44 mouse cellular contexts compared by ENCODE assay signal in the genomic region with DNA sequence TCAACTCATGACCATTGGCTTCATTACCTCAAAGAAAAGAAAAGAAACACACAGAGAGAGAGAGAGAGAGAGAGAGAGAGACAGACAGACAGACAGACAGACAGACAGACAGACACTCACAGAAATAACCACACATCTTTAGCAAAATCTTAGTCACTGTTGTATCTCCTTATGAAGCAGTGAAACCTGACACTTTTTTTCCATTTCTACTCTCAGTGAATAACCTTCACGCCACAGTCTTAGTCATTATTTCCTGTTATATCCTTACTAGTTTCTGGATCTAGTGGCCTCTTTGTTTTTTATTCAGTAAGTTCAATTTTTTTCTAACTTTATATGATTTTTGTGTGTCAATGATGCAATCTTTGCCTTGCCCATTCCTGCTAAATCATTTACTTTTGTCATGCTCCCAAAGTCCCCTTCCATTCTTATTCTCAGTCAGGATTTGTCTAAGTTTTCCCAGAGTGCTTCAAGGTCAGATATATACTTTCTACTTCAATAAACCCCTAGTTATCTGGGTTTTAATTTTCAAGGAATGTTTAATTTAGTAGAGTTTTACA. TPM values are rescaled to one million over a fixed set of nuclear protein-coding genes. Genes with fewer than 3 reads are reported as not detected.
"Had no signal": no experiment of that assay in that cellular context is flagged by ENCODE, and none has a peak within 500 bp of the region (broad histone marks: within the 10 kb centered on the region; RNA-seq: fewer than 3 reads in every experiment).

No protein-coding gene starts in this region.

- DNase-seq: gastrocnemius, postnatal 14 days; gastrocnemius, postnatal 36 days; heart, adult 18-20 months; heart, postnatal 10 days; heart, postnatal 4 days; kidney, adult 11 months; kidney, adult 2 months; kidney, adult 9 months; kidney, postnatal 14 days; kidney, postnatal 36 days; layer of hippocampus, adult 9-11 months; layer of hippocampus, postnatal 36 days; left cerebral cortex, postnatal 4 days had no signal

- H3K9me3 ChIP-seq: heart, embryonic 10.5 days; heart, embryonic 12.5 days; hindbrain, embryonic 10.5 days; hindbrain, embryonic 12.5 days; intestine, embryonic 15.5 days; kidney, embryonic 15.5 days; limb, embryonic 13.5 days; limb, embryonic 15.5 days; liver, embryonic 12.5 days had no signal

- H3K4me2 ChIP-seq: heart, embryonic 12.5 days; hindbrain, embryonic 12.5 days; hindbrain, embryonic 14.5 days; intestine, embryonic 15.5 days; kidney, embryonic 15.5 days; limb, embryonic 13.5 days; limb, embryonic 15.5 days; liver, embryonic 12.5 days had no signal

- H3K27ac ChIP-seq: heart, embryonic 10.5 days; hindbrain, embryonic 10.5 days; hindbrain, embryonic 12.5 days; hindbrain, embryonic 14.5 days; intestine, embryonic 15.5 days; kidney, embryonic 15.5 days; kidney, postnatal 0 days; limb, embryonic 13.5 days; limb, embryonic 15.5 days; liver, embryonic 12.5 days; liver, embryonic 14.5 days had no signal

- H3K9ac ChIP-seq: heart, embryonic 12.5 days; hindbrain, embryonic 12.5 days; hindbrain, embryonic 14.5 days; intestine, embryonic 15.5 days; kidney, embryonic 15.5 days; limb, embryonic 13.5 days; limb, embryonic 15.5 days; liver, embryonic 12.5 days; liver, embryonic 14.5 days had no signal

- H3K4me1 ChIP-seq: heart, embryonic 10.5 days; heart, embryonic 12.5 days; hindbrain, embryonic 10.5 days; hindbrain, embryonic 12.5 days; intestine, embryonic 15.5 days; kidney, embryonic 15.5 days; limb, embryonic 13.5 days; limb, embryonic 15.5 days; liver, embryonic 12.5 days had no signal

- H3K36me3 ChIP-seq: heart, embryonic 10.5 days; heart, embryonic 12.5 days; hindbrain, embryonic 10.5 days; hindbrain, embryonic 12.5 days; intestine, embryonic 15.5 days; kidney, embryonic 15.5 days; limb, embryonic 13.5 days; limb, embryonic 15.5 days; liver, embryonic 12.5 days had no signal

- H3K27me3 ChIP-seq: heart, embryonic 12.5 days; hindbrain, embryonic 12.5 days; intestine, embryonic 15.5 days; kidney, embryonic 15.5 days; limb, embryonic 13.5 days; limb, embryonic 15.5 days; liver, embryonic 12.5 days had no signal

- H3K4me3 ChIP-seq: heart, embryonic 10.5 days; heart, embryonic 12.5 days; hindbrain, embryonic 10.5 days; hindbrain, embryonic 12.5 days; intestine, embryonic 15.5 days; kidney, embryonic 15.5 days; limb, embryonic 13.5 days; limb, embryonic 15.5 days; liver, embryonic 12.5 days had no signal

RNA-seq across cellular contexts. Expression of gene Usp17lb, which starts 1.4 kb away (rescaled TPM):
- total RNA-seq: gastrocnemius, adult 18-20 months; gastrocnemius, adult 8-10 months; gastrocnemius, postnatal 14 days; gastrocnemius, postnatal 36 days; heart, adult 18-20 months; heart, adult 8-10 months; heart, postnatal 10 days; heart, postnatal 25 days; heart, postnatal 4 days; layer of hippocampus, adult 18-20 months; layer of hippocampus, adult 8-10 months; layer of hippocampus, postnatal 14 days; layer of hippocampus, postnatal 36 days; left cerebral cortex, adult 18-20 months; left cerebral cortex, adult 8-10 months; left cerebral cortex, postnatal 10 days; left cerebral cortex, postnatal 25 days; left cerebral cortex, postnatal 4 days; liver, adult 2 months had no signal
- polyA plus RNA-seq: heart, embryonic 10.5 days; heart, embryonic 12.5 days; heart, embryonic 14.5 days; heart, embryonic 16.5 days; hindbrain, embryonic 10.5 days; hindbrain, embryonic 12.5 days; hindbrain, embryonic 14.5 days; hindbrain, embryonic 16.5 days; inflammation-experienced regulatory T-cells, adult 6 months; intestine, embryonic 15.5 days; kidney, adult 2 months; kidney, embryonic 15.5 days; kidney, postnatal 0 days; large intestine, adult 2 months; limb, embryonic 11.5 days; limb, embryonic 13.5 days; limb, embryonic 15.5 days; liver, adult 2 months; liver, embryonic 12.5 days; liver, embryonic 14.5 days had no signal

RNA-seq across cellular contexts. Expression of gene Usp17la, which starts 13.0 kb away (rescaled TPM):
- total RNA-seq: gastrocnemius, adult 18-20 months; gastrocnemius, adult 8-10 months; gastrocnemius, postnatal 14 days; gastrocnemius, postnatal 36 days; heart, adult 18-20 months; heart, adult 8-10 months; heart, postnatal 10 days; heart, postnatal 25 days; heart, postnatal 4 days; layer of hippocampus, adult 18-20 months; layer of hippocampus, adult 8-10 months; layer of hippocampus, postnatal 14 days; layer of hippocampus, postnatal 36 days; left cerebral cortex, adult 18-20 months; left cerebral cortex, adult 8-10 months; left cerebral cortex, postnatal 10 days; left cerebral cortex, postnatal 25 days; left cerebral cortex, postnatal 4 days; liver, adult 2 months had no signal
- polyA plus RNA-seq: gonadal fat pad, adult 2 months; heart, embryonic 10.5 days; heart, embryonic 12.5 days; heart, embryonic 14.5 days; heart, embryonic 16.5 days; hindbrain, embryonic 10.5 days; hindbrain, embryonic 12.5 days; hindbrain, embryonic 14.5 days; hindbrain, embryonic 16.5 days; inflammation-experienced regulatory T-cells, adult 6 months; intestine, embryonic 15.5 days; kidney, adult 2 months; kidney, embryonic 15.5 days; kidney, postnatal 0 days; large intestine, adult 2 months; limb, embryonic 11.5 days; limb, embryonic 13.5 days; limb, embryonic 15.5 days; liver, adult 2 months; liver, embryonic 12.5 days; liver, embryonic 14.5 days had no signal

RNA-seq across cellular contexts. Expression of gene Olfr665, which starts 34.0 kb away (rescaled TPM):
- total RNA-seq: gastrocnemius, adult 18-20 months; gastrocnemius, adult 8-10 months; gastrocnemius, postnatal 14 days; gastrocnemius, postnatal 36 days; heart, adult 18-20 months; heart, adult 8-10 months; heart, postnatal 10 days; heart, postnatal 25 days; heart, postnatal 4 days; layer of hippocampus, adult 18-20 months; layer of hippocampus, adult 8-10 months; layer of hippocampus, postnatal 14 days; layer of hippocampus, postnatal 36 days; left cerebral cortex, adult 18-20 months; left cerebral cortex, adult 8-10 months; left cerebral cortex, postnatal 10 days; left cerebral cortex, postnatal 25 days; left cerebral cortex, postnatal 4 days; liver, adult 2 months had no signal
- polyA plus RNA-seq: gonadal fat pad, adult 2 months; heart, embryonic 10.5 days; heart, embryonic 12.5 days; heart, embryonic 14.5 days; heart, embryonic 16.5 days; hindbrain, embryonic 10.5 days; hindbrain, embryonic 12.5 days; hindbrain, embryonic 14.5 days; hindbrain, embryonic 16.5 days; inflammation-experienced regulatory T-cells, adult 6 months; intestine, embryonic 15.5 days; kidney, adult 2 months; kidney, embryonic 15.5 days; kidney, postnatal 0 days; large intestine, adult 2 months; limb, embryonic 11.5 days; limb, embryonic 13.5 days; limb, embryonic 15.5 days; liver, adult 2 months; liver, embryonic 12.5 days; liver, embryonic 14.5 days had no signal

RNA-seq across cellular contexts. Expression of gene Olfr666, which starts 51.9 kb away (rescaled TPM):
- total RNA-seq: gastrocnemius, adult 18-20 months; gastrocnemius, adult 8-10 months; gastrocnemius, postnatal 14 days; gastrocnemius, postnatal 36 days; heart, adult 18-20 months; heart, adult 8-10 months; heart, postnatal 10 days; heart, postnatal 25 days; heart, postnatal 4 days; layer of hippocampus, adult 18-20 months; layer of hippocampus, adult 8-10 months; layer of hippocampus, postnatal 14 days; layer of hippocampus, postnatal 36 days; left cerebral cortex, adult 18-20 months; left cerebral cortex, adult 8-10 months; left cerebral cortex, postnatal 10 days; left cerebral cortex, postnatal 25 days; left cerebral cortex, postnatal 4 days; liver, adult 2 months had no signal
- polyA plus RNA-seq: gonadal fat pad, adult 2 months; heart, embryonic 10.5 days; heart, embryonic 12.5 days; heart, embryonic 14.5 days; heart, embryonic 16.5 days; hindbrain, embryonic 10.5 days; hindbrain, embryonic 12.5 days; hindbrain, embryonic 14.5 days; hindbrain, embryonic 16.5 days; inflammation-experienced regulatory T-cells, adult 6 months; intestine, embryonic 15.5 days; kidney, adult 2 months; kidney, embryonic 15.5 days; kidney, postnatal 0 days; large intestine, adult 2 months; limb, embryonic 11.5 days; limb, embryonic 13.5 days; limb, embryonic 15.5 days; liver, adult 2 months; liver, embryonic 12.5 days; liver, embryonic 14.5 days had no signal
